Mouse (Mus musculus) neural tube, embryonic 14.5 days (tissue): ENCODE results near the gene Ahdc1. TPM values are rescaled to one million over a fixed set of nuclear protein-coding genes. Genes with fewer than 3 reads are reported as not detected.

Experiments
- ATAC-seq: fragments of 200-750 bp; cut with Nextera tagmentation; 2 replicates; pipeline ENCODE4 v1.8.0; 2017; ENCODE audit warnings: low read depth, mild to moderate bottlenecking, moderate TSS enrichment, moderate library complexity
- H3K27ac ChIP-seq: fragments of 300-500 bp; sonication (generic); 2 replicates; pipeline ENCODE4 v1.5.1; 2014; ENCODE audit warnings: low read depth, mild to moderate bottlenecking, control low read depth, low read length, moderate library complexity, mixed read lengths
- H3K27me3 ChIP-seq: fragments of 300-500 bp; sonication (generic); 2 replicates; pipeline ENCODE4 v1.6.1; 2014; ENCODE audit warnings: low read length; ENCODE audit not compliant: control insufficient read depth, insufficient read depth
- H3K36me3 ChIP-seq: fragments of 300-500 bp; sonication (generic); 2 replicates; pipeline ENCODE4 v1.6.1; 2014; ENCODE audit warnings: low read length, mixed read lengths; ENCODE audit not compliant: control insufficient read depth, insufficient read depth
- H3K4me1 ChIP-seq: fragments of 300-500 bp; sonication (generic); 2 replicates; pipeline ENCODE4 v1.6.1; 2014; ENCODE audit warnings: low read length; ENCODE audit not compliant: control insufficient read depth, insufficient read depth
- H3K4me2 ChIP-seq: fragments of 300-500 bp; sonication (generic); 2 replicates; pipeline ENCODE4 v1.6.1; 2014; ENCODE audit warnings: mild to moderate bottlenecking, low read depth, low read length, control low read depth
- H3K4me3 ChIP-seq: fragments of 300-500 bp; sonication (generic); 2 replicates; pipeline ENCODE4 v1.5.1; 2014; ENCODE audit warnings: low read depth, low read length, control low read depth, mixed read lengths
- H3K9ac ChIP-seq: fragments of 300-500 bp; sonication (generic); replicated peaks from 2 replicates; pipeline ENCODE4 v1.6.1; 2014; ENCODE audit warnings: low read depth, mild to moderate bottlenecking, control low read depth, low read length, mixed read lengths
- H3K9me3 ChIP-seq: fragments of 300-500 bp; sonication (generic); 2 replicates; pipeline ENCODE4 v1.6.1; 2016; ENCODE audit warnings: low read length; ENCODE audit not compliant: control insufficient read depth
- whole genome bisulfite sequencing: fragments of 180-500 bp; shearing (Covaris S2); extraction: QIAGEN DNeasy Blood & Tissue Kit; methylation state at CpG from one replicate; pipeline ENCODE4 v1.1.7; 2014; 5-methylcytosine and 5-hydroxymethylcytosine counted together
- polyA plus RNA-seq: library from polyadenylated mRNA; unstranded; fragments of >200 nt; fragmentation: Nextera tagmentation; extraction: Ambion mirVana; gene quantifications from 2 replicates; pipeline ENCODE4 v1.2.1, GENCODE M21; 2014

The Ahdc1 gene
- polyA plus RNA-seq, 1 experiment from 2014 or later = 13.1 TPM

- Histone ChIP-seq H3K4me2 (no peak overlapping the region), H3K27me3 (no peaks in the 10 kb centered on the region), H3K9me3 (no peaks in the 10 kb centered on the region), H3K27ac (peak overlapping the region; percentile 23; the same call in 1 of the 2 replicates), H3K4me1 (peaks cover 91% of the 10 kb centered on the region), H3K36me3 (no peaks in the 10 kb centered on the region), H3K9ac (no peak overlapping the region), H3K4me3 (no peak overlapping the region)
- WGBS = 43% methylated on average over 11 of the region's 11 CpGs
- no peak for ATAC-seq
Measured at GRCm38 (mm10) chr4:133045771-133046474, 34.9 kb downstream of the Ahdc1 start.

DNA sequence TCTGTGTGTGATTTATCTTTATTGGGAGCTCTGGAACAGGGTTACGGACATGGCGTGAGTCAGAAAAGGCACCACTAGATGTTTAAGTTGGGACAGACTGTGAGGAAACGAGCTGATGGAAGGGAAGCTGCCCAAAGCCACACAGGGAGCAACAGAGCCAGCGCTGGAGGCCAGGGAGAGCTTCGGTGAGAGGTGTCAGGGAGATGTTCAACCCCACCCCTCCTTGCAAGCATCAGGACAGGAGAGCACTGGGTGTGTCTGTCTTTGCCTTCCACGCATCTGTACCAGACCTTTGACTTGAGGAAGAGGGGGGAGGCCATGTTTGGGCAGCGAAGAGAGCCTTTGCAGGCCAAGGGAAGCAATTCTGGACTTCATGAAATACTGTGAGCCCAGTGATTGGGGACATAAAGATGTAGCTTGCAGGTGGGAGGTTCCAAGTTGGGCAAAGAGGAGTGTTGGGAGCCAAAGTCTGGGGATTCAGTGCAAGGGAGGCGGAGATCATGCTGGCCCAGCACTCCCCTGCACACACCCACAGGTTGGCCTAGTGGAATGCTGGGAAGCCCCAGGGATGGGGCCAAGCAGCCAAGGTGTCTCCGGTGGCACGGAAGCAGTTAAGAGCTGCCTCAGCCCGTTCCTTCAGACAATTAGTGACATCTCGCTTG is 35.8 kb downstream of the Ahdc1 start:
- H3K9ac ChIP-seq = peak overlapping the region; percentile 25; the same call in 1 of the 2 replicates
- ATAC-seq = no peak
- H3K36me3 ChIP-seq = no peaks in the 10 kb centered on the region
- no peaks in the 10 kb centered on the region for H3K27me3 ChIP-seq
- H3K9me3 ChIP-seq = no peaks in the 10 kb centered on the region
- no peak overlapping the region for H3K4me3 ChIP-seq
- WGBS = 25% methylated on average over 12 of the region's 12 CpGs
- peak overlapping the region; percentile 18; the same call in 1 of the 2 replicates for H3K4me2 ChIP-seq
- H3K27ac ChIP-seq = peak overlapping the region; percentile 80
- peaks cover 92% of the 10 kb centered on the region for H3K4me1 ChIP-seq

GRCm38 (mm10) chr4:133047353-133048105 is 36.5 kb downstream of the Ahdc1 start:
- WGBS = 7% methylated on average over 16 of the region's 16 CpGs
- Histone ChIP-seq H3K4me2 (peak overlapping the region; percentile 18; the same call in 1 of the 2 replicates), H3K4me1 (peaks cover 91% of the 10 kb centered on the region), H3K9me3 (no peaks in the 10 kb centered on the region), H3K36me3 (no peaks in the 10 kb centered on the region), H3K4me3 (no peak overlapping the region), H3K27me3 (no peaks in the 10 kb centered on the region), H3K27ac (peak overlapping the region; percentile 80), H3K9ac (peak overlapping the region; percentile 25; the same call in 1 of the 2 replicates)
- 0 out of 2 replicates have a peak, but pooled peaks have one; percentile 12 for ATAC-seq

- Histone ChIP-seq H3K4me3 (no peak overlapping the region), H3K27ac (peak overlapping the region; percentile 80), H3K36me3 (no peaks in the 10 kb centered on the region), H3K9me3 (no peaks in the 10 kb centered on the region), H3K4me2 (no peak overlapping the region), H3K27me3 (no peaks in the 10 kb centered on the region), H3K4me1 (peaks cover 73% of the 10 kb centered on the region), H3K9ac (no peak overlapping the region; the same call in 1 of the 2 replicates)
- no peak for ATAC-seq
- whole genome bisulfite sequencing = 56% methylated on average over 19 of the region's 19 CpGs
Measured at GRCm38 (mm10) chr4:133049071-133049920, 38.2 kb downstream of the Ahdc1 start.

- H3K4me3 ChIP-seq = no peak overlapping the region
- no peak overlapping the region for H3K9ac ChIP-seq
- 74% methylated on average over 9 of the region's 9 CpGs for WGBS
- no peaks in the 10 kb centered on the region for H3K36me3 ChIP-seq
- ATAC-seq = no peak
- no peak overlapping the region for H3K27ac ChIP-seq
- H3K9me3 ChIP-seq = no peaks in the 10 kb centered on the region
- peaks cover 65% of the 10 kb centered on the region for H3K4me1 ChIP-seq
- no peak overlapping the region for H3K4me2 ChIP-seq
- H3K27me3 ChIP-seq = no peaks in the 10 kb centered on the region
Measured at GRCm38 (mm10) chr4:133050196-133050836, 39.3 kb downstream of the Ahdc1 start.

- Histone ChIP-seq H3K9me3 (no peaks in the 10 kb centered on the region), H3K4me3 (no peak overlapping the region), H3K27ac (no peak overlapping the region), H3K4me2 (no peak overlapping the region), H3K4me1 (peaks cover 59% of the 10 kb centered on the region), H3K36me3 (no peaks in the 10 kb centered on the region), H3K27me3 (no peaks in the 10 kb centered on the region), H3K9ac (no peak overlapping the region)
- no peak for ATAC-seq
- WGBS = 96% methylated on average over 6 of the region's 6 CpGs
Measured at GRCm38 (mm10) chr4:133050837-133051549, 39.9 kb downstream of the Ahdc1 start.

DNA sequence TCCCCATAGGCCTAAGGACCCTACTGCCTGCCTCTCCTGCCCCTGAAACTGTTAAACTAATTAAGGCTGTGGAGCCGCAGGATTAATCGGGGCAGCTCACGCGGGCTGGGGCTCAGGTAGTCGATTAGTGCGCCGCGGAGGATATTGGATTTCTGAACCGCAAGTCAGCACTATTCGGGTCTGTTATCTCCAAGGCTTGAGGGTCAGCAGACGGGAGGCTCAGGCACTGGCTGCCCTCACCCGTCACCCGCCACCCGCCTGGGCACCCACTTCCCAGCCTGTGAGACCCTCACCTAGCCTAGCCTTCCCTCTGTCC is 40.4 kb downstream of the Ahdc1 start:
- Histone ChIP-seq H3K9ac (no peak overlapping the region), H3K4me2 (no peak overlapping the region), H3K36me3 (no peaks in the 10 kb centered on the region), H3K4me3 (no peak overlapping the region), H3K4me1 (peaks cover 59% of the 10 kb centered on the region), H3K27me3 (no peaks in the 10 kb centered on the region), H3K9me3 (no peaks in the 10 kb centered on the region), H3K27ac (no peak overlapping the region; the same call in 1 of the 2 replicates)
- whole genome bisulfite sequencing = 75% methylated on average over 14 of the region's 14 CpGs
- ATAC-seq = no peak
